Mouse (Mus musculus): ENCODE measurements around the gene Ugt1a5. TPM values are rescaled to one million over a fixed set of nuclear protein-coding genes. Genes with fewer than 3 reads are reported as not detected.

Ugt1a5 gene
- polyA plus RNA-seq, 1 experiment from 2014 or later = 0.05 TPM

- ATAC-seq (ENCODE audit: low read depth) = peak; percentile 14; the same call in 1 of the 2 replicates
- H3K9me3 ChIP-seq (replicated peaks; ENCODE audit: control insufficient read depth, low read length) = peaks cover 45% of the 10 kb centered on the region
- no peak overlapping the region for H3K27ac ChIP-seq (ENCODE audit: low read length)
- no peaks in the 10 kb centered on the region for H3K4me1 ChIP-seq (ENCODE audit: control insufficient read depth, low read depth, low read length)
- H3K4me3 ChIP-seq (ENCODE audit: low read depth, low read length) = no peak overlapping the region
- no peaks in the 10 kb centered on the region for H3K27me3 ChIP-seq (ENCODE audit: control insufficient read depth, insufficient read depth, low read depth, low read length)
- 56% methylated on average over 6 of the region's 6 CpGs for WGBS (ENCODE audit: insufficient replicate concordance)
- no peaks in the 10 kb centered on the region for H3K36me3 ChIP-seq (ENCODE audit: control insufficient read depth, insufficient read depth)
- H3K4me2 ChIP-seq (ENCODE audit: low read depth, low read length) = no peak overlapping the region
- no peak overlapping the region for H3K9ac ChIP-seq (ENCODE audit: low read depth, low read length)
These were observed 73.0 kb downstream of the Ugt1a5 start for GRCm38 (mm10) chr1:88238771-88239170.

GRCm38 (mm10) chr1:88240072-88240471 is 74.3 kb downstream of the Ugt1a5 start:
- no peaks in the 10 kb centered on the region for H3K36me3 ChIP-seq (ENCODE audit: control insufficient read depth, insufficient read depth)
- WGBS (ENCODE audit: insufficient replicate concordance) = 56% methylated on average over 5 of the region's 5 CpGs
- H3K9me3 ChIP-seq (replicated peaks; ENCODE audit: control insufficient read depth, low read length) = peaks cover 36% of the 10 kb centered on the region
- H3K4me3 ChIP-seq (ENCODE audit: low read depth, low read length) = no peak overlapping the region
- no peak overlapping the region for H3K27ac ChIP-seq (ENCODE audit: low read length)
- no peak overlapping the region for H3K9ac ChIP-seq (ENCODE audit: low read depth, low read length)
- no peaks in the 10 kb centered on the region for H3K27me3 ChIP-seq (ENCODE audit: control insufficient read depth, insufficient read depth, low read depth, low read length)
- H3K4me1 ChIP-seq (ENCODE audit: control insufficient read depth, low read depth, low read length) = no peaks in the 10 kb centered on the region
- no peak for ATAC-seq (ENCODE audit: low read depth)
- no peak overlapping the region for H3K4me2 ChIP-seq (ENCODE audit: low read depth, low read length)

- H3K36me3 ChIP-seq (ENCODE audit: control insufficient read depth, insufficient read depth) = no peaks in the 10 kb centered on the region
These were observed 74.8 kb downstream of the Ugt1a5 start for GRCm38 (mm10) chr1:88240579-88240978.

GRCm38 (mm10) chr1:88243861-88244260 is 78.0 kb downstream of the Ugt1a5 start:
- Histone ChIP-seq H3K4me1 (ENCODE audit: control insufficient read depth, low read depth, low read length) (no peaks in the 10 kb centered on the region), H3K4me2 (ENCODE audit: low read depth, low read length) (no peak overlapping the region), H3K4me3 (ENCODE audit: low read depth, low read length) (no peak overlapping the region), H3K9me3 (replicated peaks; ENCODE audit: control insufficient read depth, low read length) (peaks cover 25% of the 10 kb centered on the region), H3K9ac (ENCODE audit: low read depth, low read length) (no peak overlapping the region), H3K27ac (ENCODE audit: low read length) (no peak overlapping the region), H3K27me3 (ENCODE audit: control insufficient read depth, insufficient read depth, low read depth, low read length) (no peaks in the 10 kb centered on the region), H3K36me3 (ENCODE audit: control insufficient read depth, insufficient read depth) (no peaks in the 10 kb centered on the region)
- ATAC-seq (ENCODE audit: low read depth) = no peak
- WGBS (ENCODE audit: insufficient replicate concordance) = 51% methylated on average over 5 of the region's 5 CpGs

More at GRCm38 (mm10) chr1:88240579-88240978, 74.8 kb downstream of the Ugt1a5 start:
- Histone ChIP-seq H3K27ac (ENCODE audit: low read length) (no peak overlapping the region), H3K4me2 (ENCODE audit: low read depth, low read length) (no peak overlapping the region), H3K4me3 (ENCODE audit: low read depth, low read length) (no peak overlapping the region), H3K27me3 (ENCODE audit: control insufficient read depth, insufficient read depth, low read depth, low read length) (no peaks in the 10 kb centered on the region), H3K9me3 (replicated peaks; ENCODE audit: control insufficient read depth, low read length) (peaks cover 34% of the 10 kb centered on the region), H3K4me1 (ENCODE audit: control insufficient read depth, low read depth, low read length) (no peaks in the 10 kb centered on the region), H3K9ac (ENCODE audit: low read depth, low read length) (no peak overlapping the region)
- 48% methylated on average over 4 of the region's 4 CpGs for WGBS (ENCODE audit: insufficient replicate concordance)
- no peak for ATAC-seq (ENCODE audit: low read depth)

- Histone ChIP-seq H3K27me3 (ENCODE audit: control insufficient read depth, insufficient read depth, low read depth, low read length) (no peaks in the 10 kb centered on the region), H3K27ac (ENCODE audit: low read length) (no peak overlapping the region), H3K4me3 (ENCODE audit: low read depth, low read length) (no peak overlapping the region), H3K36me3 (ENCODE audit: control insufficient read depth, insufficient read depth) (no peaks in the 10 kb centered on the region), H3K4me2 (ENCODE audit: low read depth, low read length) (no peak overlapping the region), H3K9ac (ENCODE audit: low read depth, low read length) (no peak overlapping the region), H3K4me1 (ENCODE audit: control insufficient read depth, low read depth, low read length) (no peaks in the 10 kb centered on the region), H3K9me3 (replicated peaks; ENCODE audit: control insufficient read depth, low read length) (peaks cover 21% of the 10 kb centered on the region)
- ATAC-seq (ENCODE audit: low read depth) = no peak
- WGBS (ENCODE audit: insufficient replicate concordance) = 56% methylated on average over 6 of the region's 6 CpGs
These were observed 80.1 kb downstream of the Ugt1a5 start for GRCm38 (mm10) chr1:88245881-88246280.

GRCm38 (mm10) chr1:88246386-88246785 is 80.6 kb downstream of the Ugt1a5 start:
- ATAC-seq (ENCODE audit: low read depth) = no peak

GRCm38 (mm10) chr1:88247660-88248059 is 81.8 kb downstream of the Ugt1a5 start:
- WGBS (ENCODE audit: insufficient replicate concordance) = 24% methylated on average over 2 of the region's 2 CpGs
- Histone ChIP-seq H3K36me3 (ENCODE audit: control insufficient read depth, insufficient read depth) (no peaks in the 10 kb centered on the region), H3K9ac (ENCODE audit: low read depth, low read length) (no peak overlapping the region), H3K9me3 (replicated peaks; ENCODE audit: control insufficient read depth, low read length) (peaks cover 11% of the 10 kb centered on the region), H3K4me1 (ENCODE audit: control insufficient read depth, low read depth, low read length) (no peaks in the 10 kb centered on the region), H3K27ac (ENCODE audit: low read length) (no peak overlapping the region), H3K4me2 (ENCODE audit: low read depth, low read length) (no peak overlapping the region), H3K27me3 (ENCODE audit: control insufficient read depth, insufficient read depth, low read depth, low read length) (no peaks in the 10 kb centered on the region), H3K4me3 (ENCODE audit: low read depth, low read length) (no peak overlapping the region)
- no peak for ATAC-seq (ENCODE audit: low read depth)

More at GRCm38 (mm10) chr1:88246386-88246785, 80.6 kb downstream of the Ugt1a5 start:
- Histone ChIP-seq H3K9ac (ENCODE audit: low read depth, low read length) (no peak overlapping the region), H3K36me3 (ENCODE audit: control insufficient read depth, insufficient read depth) (no peaks in the 10 kb centered on the region), H3K27me3 (ENCODE audit: control insufficient read depth, insufficient read depth, low read depth, low read length) (no peaks in the 10 kb centered on the region), H3K4me1 (ENCODE audit: control insufficient read depth, low read depth, low read length) (no peaks in the 10 kb centered on the region), H3K4me2 (ENCODE audit: low read depth, low read length) (no peak overlapping the region), H3K4me3 (ENCODE audit: low read depth, low read length) (no peak overlapping the region), H3K27ac (ENCODE audit: low read length) (no peak overlapping the region), H3K9me3 (replicated peaks; ENCODE audit: control insufficient read depth, low read length) (peaks cover 18% of the 10 kb centered on the region)
- 35% methylated on average over 6 of the region's 6 CpGs for whole genome bisulfite sequencing (ENCODE audit: insufficient replicate concordance)

GRCm38 (mm10) chr1:88248658-88249057 is 82.8 kb downstream of the Ugt1a5 start:
- Histone ChIP-seq H3K36me3 (ENCODE audit: control insufficient read depth, insufficient read depth) (no peaks in the 10 kb centered on the region), H3K27me3 (ENCODE audit: control insufficient read depth, insufficient read depth, low read depth, low read length) (no peaks in the 10 kb centered on the region), H3K9ac (ENCODE audit: low read depth, low read length) (no peak overlapping the region), H3K4me2 (ENCODE audit: low read depth, low read length) (no peak overlapping the region), H3K9me3 (replicated peaks; ENCODE audit: control insufficient read depth, low read length) (peaks cover 7% of the 10 kb centered on the region), H3K4me3 (ENCODE audit: low read depth, low read length) (no peak overlapping the region), H3K4me1 (ENCODE audit: control insufficient read depth, low read depth, low read length) (no peaks in the 10 kb centered on the region), H3K27ac (ENCODE audit: low read length) (no peak overlapping the region)
- WGBS (ENCODE audit: insufficient replicate concordance) = 46% methylated on average over 4 of the region's 4 CpGs
- no peak for ATAC-seq (ENCODE audit: low read depth)

DNA sequence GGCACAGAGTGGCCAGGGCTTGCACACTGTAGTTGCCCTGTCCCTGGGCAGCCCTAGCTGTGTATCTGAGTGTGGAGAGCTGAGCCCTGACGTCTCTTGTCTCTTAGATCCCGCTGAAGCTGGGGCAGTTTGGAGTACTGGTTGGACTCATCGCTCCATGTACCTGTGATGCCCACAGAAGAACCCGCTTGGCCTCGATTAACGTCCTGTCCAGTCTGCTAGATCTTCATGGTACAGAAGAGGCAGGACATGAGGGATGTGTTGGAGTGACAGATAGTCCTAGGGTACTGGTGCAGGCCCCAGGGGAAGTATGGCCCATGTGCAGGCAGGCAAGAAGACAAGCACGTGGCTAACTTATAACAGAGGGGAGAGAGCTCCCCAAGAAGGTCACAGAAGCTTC is 83.8 kb downstream of the Ugt1a5 start:
- Histone ChIP-seq H3K27me3 (ENCODE audit: control insufficient read depth, insufficient read depth, low read depth, low read length) (no peaks in the 10 kb centered on the region), H3K27ac (ENCODE audit: low read length) (no peak overlapping the region), H3K9ac (ENCODE audit: low read depth, low read length) (no peak overlapping the region), H3K4me3 (ENCODE audit: low read depth, low read length) (no peak overlapping the region), H3K4me2 (ENCODE audit: low read depth, low read length) (no peak overlapping the region), H3K4me1 (ENCODE audit: control insufficient read depth, low read depth, low read length) (no peaks in the 10 kb centered on the region), H3K9me3 (replicated peaks; ENCODE audit: control insufficient read depth, low read length) (peaks cover 7% of the 10 kb centered on the region), H3K36me3 (ENCODE audit: control insufficient read depth, insufficient read depth) (no peaks in the 10 kb centered on the region)
- no peak for ATAC-seq (ENCODE audit: low read depth)
- 59% methylated on average over 7 of the region's 7 CpGs for WGBS (ENCODE audit: insufficient replicate concordance)

Data from liver, embryonic 16.5 days (tissue).